Mouse (Mus musculus) midbrain, embryonic 16.5 days (tissue): ENCODE results near the gene Wdr43. TPM values are rescaled to one million over a fixed set of nuclear protein-coding genes. Genes with fewer than 3 reads are reported as not detected.

Source experiments
- ATAC-seq: fragments of 200-750 bp; cut with Nextera tagmentation; 2 replicates; pipeline ENCODE4 v1.8.0; 2017; ENCODE audit warnings: moderate TSS enrichment
- H3K27ac ChIP-seq: fragments of 300-500 bp; sonication (generic); 2 replicates; pipeline ENCODE4 v1.5.1; 2014; ENCODE audit warnings: mild to moderate bottlenecking, low read length, mixed read lengths
- H3K27me3 ChIP-seq: fragments of 300-500 bp; sonication (generic); 2 replicates; pipeline ENCODE4 v1.6.1; 2014; ENCODE audit warnings: low read depth, low read length, mixed read lengths; ENCODE audit not compliant: control insufficient read depth, insufficient read depth
- H3K36me3 ChIP-seq: fragments of 300-500 bp; sonication (generic); 2 replicates; pipeline ENCODE4 v1.6.1; 2014; ENCODE audit warnings: mild to moderate bottlenecking, low read length, moderate library complexity, mixed read lengths; ENCODE audit not compliant: control insufficient read depth, insufficient read depth
- H3K4me1 ChIP-seq: fragments of 300-500 bp; sonication (generic); 2 replicates; pipeline ENCODE4 v1.6.1; 2014; ENCODE audit warnings: mild to moderate bottlenecking, low read length, mixed read lengths; ENCODE audit not compliant: control insufficient read depth, insufficient read depth
- H3K4me2 ChIP-seq: fragments of 300-500 bp; sonication (generic); 2 replicates; pipeline ENCODE4 v1.6.1; 2014; ENCODE audit warnings: mild to moderate bottlenecking, low read length, mixed read lengths
- H3K4me3 ChIP-seq: fragments of 300-500 bp; sonication (generic); 2 replicates; pipeline ENCODE4 v1.5.1; 2014; ENCODE audit warnings: low read depth, mild to moderate bottlenecking, low read length, moderate library complexity, mixed read lengths
- H3K9ac ChIP-seq: fragments of 300-500 bp; sonication (generic); 2 replicates; pipeline ENCODE4 v1.6.1; 2014; ENCODE audit warnings: low read depth, low read length, mixed read lengths
- H3K9me3 ChIP-seq: fragments of 300-500 bp; sonication (generic); replicated peaks from 2 replicates; pipeline ENCODE4 v1.6.1; 2014; ENCODE audit warnings: mild to moderate bottlenecking, low read length, mixed read lengths; ENCODE audit not compliant: control insufficient read depth, poor library complexity, severe bottlenecking
- WGBS: fragments of 180-500 bp; shearing (Covaris S2); extraction: QIAGEN DNeasy Blood & Tissue Kit; methylation state at CpG from one replicate; pipeline ENCODE4 v1.1.7; 2014; 5-methylcytosine and 5-hydroxymethylcytosine counted together
- polyA plus RNA-seq: library from polyadenylated mRNA; unstranded; fragments of >200 nt; fragmentation: Nextera tagmentation; extraction: Ambion mirVana; gene quantifications from 2 replicates; pipeline ENCODE4 v1.2.1, GENCODE M21; 2015

Wdr43 gene
- 50.3 and 51.2 TPM in 2 replicates for polyA plus RNA-seq

- Histone ChIP-seq H3K9me3 (no peaks in the 10 kb centered on the region), H3K4me2 (peak within 1 kb of the TSS; percentile 94), H3K4me1 (peaks cover 19% of the 10 kb centered on the region), H3K9ac (peak within 1 kb of the TSS; percentile 93), H3K27ac (peak within 1 kb of the TSS; percentile 66), H3K27me3 (no peaks in the 10 kb centered on the region), H3K4me3 (peak within 1 kb of the TSS; percentile 99), H3K36me3 (no peaks in the 10 kb centered on the region)
- 5% methylated on average over 35 of the region's 40 CpGs for WGBS
- peak; percentile 100 for ATAC-seq
Observed at GRCm38 (mm10) chr17:71615638-71616318, at the start of gene Wdr43. Gene Wdr43, plus strand, starts transcription at chr17:71615895.

GRCm38 (mm10) chr17:71579176-71579705 is 36.5 kb upstream of the Wdr43 start:
- H3K36me3 ChIP-seq = no peaks in the 10 kb centered on the region
- no peaks in the 10 kb centered on the region for H3K27me3 ChIP-seq
- H3K4me3 ChIP-seq = no peak overlapping the region
- no peaks in the 10 kb centered on the region for H3K4me1 ChIP-seq
- H3K4me2 ChIP-seq = no peak overlapping the region
- no peak for ATAC-seq
- no peak overlapping the region for H3K9ac ChIP-seq
- H3K27ac ChIP-seq = no peak overlapping the region
- H3K9me3 ChIP-seq = no peaks in the 10 kb centered on the region
- whole genome bisulfite sequencing = 95% methylated on average over 1 of the region's 1 CpGs

- under 1% methylated on average over 48 of the region's 48 CpGs for WGBS
- H3K4me2 ChIP-seq = peak overlapping the region; percentile 97
- ATAC-seq = peak; percentile 84
Observed at GRCm38 (mm10) chr17:71597881-71598658, 17.6 kb upstream of the Wdr43 start.

GRCm38 (mm10) chr17:71598659-71599554 is 16.8 kb upstream of the Wdr43 start:
- peak; percentile 98 for ATAC-seq
- H3K9me3 ChIP-seq = no peaks in the 10 kb centered on the region
- WGBS = 6% methylated on average over 42 of the region's 42 CpGs
- H3K4me1 ChIP-seq = peaks cover 26% of the 10 kb centered on the region
- no peaks in the 10 kb centered on the region for H3K36me3 ChIP-seq
- peak overlapping the region; percentile 78 for H3K9ac ChIP-seq
- H3K4me2 ChIP-seq = peak overlapping the region; percentile 97
- H3K4me3 ChIP-seq = peak overlapping the region; percentile 66
- H3K27ac ChIP-seq = peak overlapping the region; percentile 76
- H3K27me3 ChIP-seq = no peaks in the 10 kb centered on the region

More at GRCm38 (mm10) chr17:71597881-71598658, 17.6 kb upstream of the Wdr43 start:
- Histone ChIP-seq H3K9ac (peak overlapping the region; percentile 78), H3K27me3 (no peaks in the 10 kb centered on the region), H3K4me1 (peaks cover 26% of the 10 kb centered on the region), H3K9me3 (no peaks in the 10 kb centered on the region), H3K4me3 (peak overlapping the region; percentile 66), H3K27ac (peak overlapping the region; percentile 76), H3K36me3 (no peaks in the 10 kb centered on the region)

- H3K27me3 ChIP-seq = no peaks in the 10 kb centered on the region
- H3K36me3 ChIP-seq = no peaks in the 10 kb centered on the region
- H3K4me2 ChIP-seq = peak overlapping the region; percentile 94
- peaks cover 19% of the 10 kb centered on the region for H3K4me1 ChIP-seq
- peak; percentile 90 for ATAC-seq
- peak overlapping the region; percentile 93 for H3K9ac ChIP-seq
- under 1% methylated on average over 51 of the region's 73 CpGs for WGBS
- peak overlapping the region; percentile 66 for H3K27ac ChIP-seq
- H3K9me3 ChIP-seq = no peaks in the 10 kb centered on the region
- H3K4me3 ChIP-seq = peak overlapping the region; percentile 99
Observed at GRCm38 (mm10) chr17:71616319-71617032, 781 bp downstream of the Wdr43 start.

GRCm38 (mm10) chr17:71617033-71617362 is 1.3 kb downstream of the Wdr43 start:
- no peak overlapping the region for H3K27ac ChIP-seq
- H3K36me3 ChIP-seq = no peaks in the 10 kb centered on the region
- 0% methylated on average over 10 of the region's 10 CpGs for WGBS
- peak overlapping the region; percentile 94 for H3K4me2 ChIP-seq
- no peak for ATAC-seq
- H3K4me1 ChIP-seq = peaks cover 19% of the 10 kb centered on the region
- H3K27me3 ChIP-seq = no peaks in the 10 kb centered on the region
- peak overlapping the region; percentile 93 for H3K9ac ChIP-seq
- peak overlapping the region; percentile 99 for H3K4me3 ChIP-seq
- no peaks in the 10 kb centered on the region for H3K9me3 ChIP-seq

GRCm38 (mm10) chr17:71617974-71618373 is 2.3 kb downstream of the Wdr43 start:
- H3K4me2 ChIP-seq = no peak overlapping the region; the same call in 1 of the 2 replicates
- ATAC-seq = no peak
- no peak overlapping the region for H3K9ac ChIP-seq
- no peaks in the 10 kb centered on the region for H3K27me3 ChIP-seq
- no peaks in the 10 kb centered on the region for H3K9me3 ChIP-seq
- no peak overlapping the region for H3K27ac ChIP-seq
- H3K36me3 ChIP-seq = no peaks in the 10 kb centered on the region
- no peak overlapping the region for H3K4me3 ChIP-seq
- H3K4me1 ChIP-seq = peaks cover 19% of the 10 kb centered on the region
- 81% methylated on average over 4 of the region's 4 CpGs for WGBS

- no peak overlapping the region for H3K9ac ChIP-seq
- WGBS = 86% methylated on average over 10 of the region's 10 CpGs
- no peak overlapping the region for H3K27ac ChIP-seq
- peaks cover 16% of the 10 kb centered on the region for H3K36me3 ChIP-seq
- no peaks in the 10 kb centered on the region for H3K4me1 ChIP-seq
- no peak for ATAC-seq
- no peaks in the 10 kb centered on the region for H3K27me3 ChIP-seq
- no peak overlapping the region for H3K4me3 ChIP-seq
- H3K4me2 ChIP-seq = no peak overlapping the region
- H3K9me3 ChIP-seq = no peaks in the 10 kb centered on the region
Observed at GRCm38 (mm10) chr17:71631806-71632205, 16.1 kb downstream of the Wdr43 start.
